Mouse (Mus musculus) cerebellum, adult 9-10 months (tissue): Measurements from ENCODE around the gene Hspb6.
A peak's percentile ranks its signal among the peaks of the same experiment; 100 is the strongest.

Experiments used
- DNase-seq: peaks from one replicate; pipeline ENCODE4 v3.0.0; 2022

Hspb6 gene

DNA sequence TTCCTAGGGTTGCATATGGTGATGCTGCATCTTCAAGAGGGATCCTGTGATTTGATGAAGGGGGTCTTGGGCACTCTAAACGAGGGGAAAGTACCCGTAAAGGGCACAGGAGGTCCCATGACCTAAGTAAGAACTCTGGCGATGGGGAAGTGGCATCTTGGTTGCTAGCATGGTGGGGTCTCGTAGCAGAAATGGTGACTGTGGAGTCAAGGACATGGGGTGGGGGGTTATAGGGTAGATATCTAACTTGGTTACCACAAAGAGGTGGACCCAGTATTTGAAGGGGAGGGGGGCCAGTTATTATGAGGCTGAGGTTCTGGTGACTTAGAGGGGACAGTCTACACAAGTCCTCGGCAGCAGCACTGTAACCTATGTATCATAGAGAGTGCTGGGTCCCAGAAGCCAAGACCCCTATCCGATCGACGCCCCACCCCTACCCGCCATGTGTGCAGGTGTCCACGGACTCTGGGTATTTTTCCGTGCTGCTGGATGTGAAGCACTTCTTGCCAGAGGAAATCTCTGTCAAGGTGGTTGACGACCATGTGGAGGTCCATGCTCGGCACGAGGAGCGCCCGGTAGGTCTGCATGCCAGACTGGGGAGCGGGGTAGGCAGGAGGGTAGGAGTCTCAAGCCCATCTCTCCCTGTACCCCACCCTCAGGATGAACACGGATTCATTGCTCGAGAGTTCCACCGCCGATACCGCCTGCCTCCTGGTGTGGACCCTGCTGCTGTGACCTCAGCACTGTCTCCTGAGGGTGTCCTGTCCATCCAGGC lies 2.0 kb downstream of the Hspb6 start:
- DNase-seq, result peak; percentile 67

DNA sequence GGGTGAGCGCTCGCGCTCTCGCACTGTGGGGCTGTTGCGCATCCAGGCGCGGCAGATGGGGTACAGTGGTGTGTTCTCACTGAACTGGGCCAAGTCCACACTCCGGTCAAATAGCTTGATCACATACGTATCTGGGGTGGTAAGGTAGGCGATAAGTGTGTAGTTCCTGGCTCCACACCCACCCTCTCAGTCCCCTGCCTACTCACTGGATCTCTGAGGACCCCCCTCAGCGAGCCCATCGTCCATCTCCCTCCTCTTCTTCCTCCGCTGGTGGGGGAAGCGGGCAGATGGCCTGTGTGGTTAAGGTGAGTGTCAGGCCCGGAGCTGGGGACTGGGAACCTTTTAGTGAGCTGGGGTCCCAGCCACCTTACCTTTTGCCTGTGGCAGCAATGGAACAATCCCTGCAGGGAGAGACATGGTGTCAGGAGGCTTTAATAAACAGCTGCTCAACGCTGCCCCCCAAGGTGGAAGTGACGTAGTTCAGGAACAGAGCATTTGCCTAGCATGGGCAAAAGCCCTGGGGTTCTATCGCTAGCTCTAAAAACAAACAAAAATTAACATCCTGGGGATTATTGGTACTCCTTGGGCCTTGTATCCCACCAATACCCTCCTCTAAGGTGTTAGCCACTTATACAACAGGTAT lies 5.0 kb downstream of the Hspb6 start:
- no peak for DNase-seq

DNA sequence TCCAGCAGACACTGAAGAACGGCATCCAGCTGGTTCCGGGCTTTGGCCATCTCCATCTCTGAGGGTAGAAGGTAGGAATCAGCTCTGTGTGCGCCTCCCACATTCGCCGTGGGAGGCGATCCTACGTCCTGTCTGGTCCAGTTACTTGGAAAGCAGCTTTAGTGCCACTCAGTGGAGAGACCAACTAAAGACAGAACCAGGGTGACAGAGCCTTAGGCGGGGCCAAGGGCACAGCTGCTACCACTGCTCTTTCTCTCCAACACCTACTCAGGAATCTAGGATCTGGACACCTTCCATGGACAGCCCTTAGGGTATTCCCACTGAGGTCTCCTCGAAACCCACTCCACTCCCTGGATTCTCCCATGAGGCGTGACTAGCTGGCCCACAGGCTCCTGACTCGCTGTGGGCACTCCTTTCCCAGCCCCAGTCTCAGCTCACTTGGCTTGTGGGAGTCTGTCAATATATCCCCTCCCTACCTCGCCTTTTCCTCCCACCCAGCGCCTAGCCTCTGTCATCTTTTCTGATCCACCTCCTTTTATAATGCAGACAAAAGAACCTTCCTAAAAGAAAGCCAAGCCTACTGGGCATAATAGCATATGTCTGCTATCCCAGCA lies 6.0 kb downstream of the Hspb6 start:
- peak; percentile 45 for DNase-seq

DNA sequence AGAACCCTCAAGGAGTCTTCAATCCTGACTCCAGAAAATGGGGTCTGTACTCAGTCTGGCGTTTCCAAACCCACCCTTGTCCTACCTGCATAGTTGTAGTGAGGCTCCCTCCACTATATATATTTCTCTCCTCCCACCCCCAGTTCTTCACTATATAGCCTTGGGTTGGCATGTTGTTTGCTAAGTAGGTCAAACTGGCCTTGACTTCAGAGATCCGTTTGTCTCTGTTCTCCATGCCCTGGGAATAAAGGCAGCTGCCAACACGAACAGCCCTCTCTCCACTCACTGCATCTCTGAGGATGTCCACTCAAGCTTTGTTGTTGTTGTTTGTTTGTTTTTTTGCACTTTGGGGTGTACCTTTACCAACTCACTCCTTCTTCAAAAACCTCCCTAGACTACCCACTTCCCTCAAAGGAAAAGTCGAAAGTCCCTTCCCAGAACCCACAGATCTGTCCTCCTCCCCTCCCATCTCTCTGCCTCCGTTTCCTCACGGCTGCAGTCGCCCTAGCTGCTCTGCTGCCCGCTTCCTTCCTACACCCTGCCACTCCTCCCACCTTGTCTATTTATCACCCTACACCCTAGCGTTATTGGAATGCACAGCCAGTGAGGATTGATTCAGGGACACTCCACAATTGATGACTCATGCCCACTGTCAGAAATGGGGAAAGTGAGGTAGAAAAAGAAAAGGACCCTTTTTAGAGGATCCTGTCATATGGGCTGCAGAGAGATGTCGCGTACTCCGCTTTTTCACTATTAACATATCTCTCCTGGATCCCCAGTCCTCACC lies 6.9 kb downstream of the Hspb6 start:
- DNase-seq, result peak; percentile 54

DNA sequence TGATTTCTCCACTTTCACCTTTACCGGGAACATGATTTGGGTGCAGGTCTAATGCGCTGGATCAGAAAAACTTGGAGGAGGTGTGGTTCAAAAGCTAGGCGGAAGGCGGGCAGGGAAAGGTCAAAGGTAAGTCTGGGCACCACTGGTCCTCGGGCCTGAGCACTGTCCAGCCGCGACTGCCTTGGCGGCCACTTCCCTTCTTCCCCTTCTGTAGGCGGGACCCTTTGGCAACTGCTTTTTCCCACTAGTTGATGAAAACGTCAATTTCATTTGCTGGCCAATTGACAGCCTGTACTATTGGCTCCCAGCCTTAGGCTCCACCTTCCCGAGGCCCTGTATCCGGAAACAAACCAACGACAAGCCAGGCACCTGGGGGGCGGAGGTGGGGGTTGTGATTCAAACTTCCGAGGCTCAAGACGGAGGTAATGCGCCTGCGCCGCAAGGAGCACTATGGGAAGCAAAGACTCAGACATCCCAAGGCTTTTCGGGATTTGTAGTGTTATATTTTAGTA lies 7.5 kb downstream of the Hspb6 start, which contains the start of gene Lin37:
Lin37 (minus strand) TSS at position 396 of the 512 bp plus-strand sequence.
- DNase-seq, result peak; percentile 100

DNA sequence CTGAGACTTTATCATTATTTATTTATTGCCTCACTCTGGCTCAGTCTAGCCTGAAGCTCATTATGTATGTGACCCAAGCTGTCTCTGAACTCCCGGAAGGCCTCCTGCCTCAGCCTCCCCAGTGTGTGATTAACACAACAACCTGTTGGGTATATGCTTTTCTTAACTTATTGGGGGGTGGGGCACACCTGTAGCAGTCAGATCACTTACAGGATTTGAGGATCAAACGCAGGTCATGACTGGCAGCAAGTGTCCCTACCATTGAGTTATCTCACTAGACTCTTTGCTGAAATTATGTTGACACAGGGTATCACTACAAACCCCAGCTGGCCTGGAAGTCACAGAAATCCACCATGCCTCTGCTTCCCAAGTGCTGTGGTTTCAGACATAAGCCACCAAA lies 8.3 kb downstream of the Hspb6 start:
- DNase-seq, result peak; percentile 61

DNA sequence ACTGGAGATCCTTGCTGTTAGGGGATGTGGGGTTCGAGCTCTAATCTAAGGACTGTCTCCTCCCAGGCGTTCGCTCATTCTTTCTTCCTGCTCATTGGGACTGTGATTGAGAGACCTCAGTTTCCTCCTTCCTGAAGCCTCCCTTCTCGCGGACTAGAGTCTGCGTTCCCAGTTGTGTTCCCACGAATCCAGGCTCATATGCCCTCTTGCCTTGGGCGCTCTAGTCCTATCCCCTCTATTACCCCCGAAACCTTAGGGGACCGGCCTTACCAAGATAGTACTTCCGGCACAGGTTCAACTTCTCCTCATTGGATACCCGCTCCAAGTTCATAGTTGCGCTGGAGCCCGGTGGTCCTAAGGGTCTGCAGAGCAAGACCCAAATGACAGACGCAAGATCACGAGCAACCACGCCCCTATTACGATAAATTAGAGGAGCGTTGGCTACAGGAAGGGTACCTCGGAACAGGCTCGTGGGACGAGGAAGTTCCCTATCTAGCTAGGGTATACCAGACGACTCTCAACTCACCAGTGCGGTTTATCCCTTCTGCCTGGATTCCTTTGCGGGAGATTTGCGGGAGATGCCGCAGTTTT lies 10.6 kb downstream of the Hspb6 start:
- DNase-seq, result no peak

DNA sequence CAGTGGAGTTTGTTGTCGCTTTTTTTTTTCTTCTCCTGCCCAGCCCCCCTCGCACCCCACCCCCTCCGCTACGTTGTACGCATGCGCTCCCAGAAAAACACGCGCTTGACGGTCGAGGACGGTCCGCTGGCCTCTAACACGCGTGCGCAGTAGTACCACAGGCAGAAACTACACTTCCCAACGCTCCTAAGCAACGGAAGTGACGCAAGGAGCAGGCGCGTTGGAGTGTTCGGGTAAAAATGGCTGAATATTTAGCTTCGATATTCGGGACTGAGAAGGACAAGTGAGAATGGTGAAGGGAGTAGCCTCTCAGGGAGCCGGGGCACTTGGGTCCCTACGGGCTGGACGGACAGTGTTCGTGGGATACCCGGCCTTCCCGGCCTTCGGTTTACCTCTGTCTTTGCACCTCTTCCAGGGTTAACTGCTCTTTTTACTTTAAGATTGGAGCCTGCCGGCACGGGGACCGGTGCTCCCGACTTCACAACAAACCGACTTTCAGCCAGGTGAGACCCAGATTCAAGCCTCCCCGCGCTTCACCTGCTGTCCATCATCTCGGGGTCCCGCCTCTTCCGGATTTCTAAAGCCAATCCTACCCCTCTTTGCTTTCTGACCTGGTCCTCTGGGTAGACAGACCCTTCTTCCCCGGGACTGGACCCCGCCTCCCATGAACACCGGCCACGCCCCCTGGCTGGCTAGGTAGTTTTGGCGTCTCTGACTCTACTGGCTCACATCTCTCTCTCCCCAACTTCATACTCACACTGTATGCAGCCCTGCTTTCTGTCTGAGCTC lies 11.3 kb downstream of the Hspb6 start, which contains the start of the genes U2af1l4, Gm49396 and Psenen:
U2af1l4 (plus strand) TSS at position 185 of the 789 bp plus-strand sequence.
Gm49396 (plus strand) TSS at position 228 of the 789 bp plus-strand sequence.
Psenen (minus strand) TSS at position 511 of the 789 bp plus-strand sequence.
- DNase-seq, result peak; percentile 97

DNA sequence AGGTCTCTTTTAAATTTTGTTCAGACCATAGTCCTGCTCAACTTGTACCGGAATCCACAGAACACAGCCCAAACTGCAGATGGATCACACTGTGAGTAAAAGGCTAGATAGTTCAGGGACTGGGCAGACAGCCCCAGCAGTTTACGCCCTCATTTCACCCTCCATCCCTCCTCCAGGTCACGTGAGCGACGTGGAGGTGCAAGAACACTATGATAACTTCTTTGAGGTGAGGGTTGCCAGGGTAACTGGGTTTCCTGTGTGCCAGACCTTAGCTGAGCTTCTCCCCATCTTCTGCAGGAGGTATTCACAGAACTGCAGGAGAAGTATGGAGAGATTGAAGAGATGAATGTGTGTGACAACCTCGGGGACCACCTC lies 11.9 kb downstream of the Hspb6 start:
- no peak for DNase-seq

DNA sequence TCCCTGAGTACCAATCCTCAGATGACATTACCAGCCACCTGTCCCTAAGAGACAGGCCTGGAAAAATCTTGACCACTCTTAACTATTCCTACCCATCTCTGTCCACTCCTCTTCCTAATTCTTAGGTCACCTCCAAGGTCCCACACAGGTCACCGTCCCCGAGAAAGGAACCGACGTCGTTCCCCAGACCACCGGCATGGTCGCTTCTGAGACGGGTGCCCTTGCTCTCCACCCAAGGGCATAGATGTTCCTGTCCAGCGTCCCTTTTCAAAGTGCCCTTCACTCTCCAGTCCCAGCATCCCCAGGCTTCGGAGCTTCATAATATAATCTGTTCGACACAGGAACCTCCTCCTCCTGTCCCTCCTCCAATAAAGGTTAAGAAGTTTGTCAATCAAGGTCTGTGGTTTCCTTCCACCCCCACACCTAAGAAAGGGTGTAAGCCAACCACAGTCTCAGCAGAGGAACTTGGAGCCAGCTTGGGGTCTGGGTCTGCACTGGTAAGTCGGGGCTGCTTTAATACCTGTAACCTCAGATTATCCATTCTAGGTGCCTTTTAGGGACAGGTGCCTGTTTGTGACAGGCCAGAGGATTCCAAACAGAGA lies 13.1 kb downstream of the Hspb6 start, which contains the start of gene Igflr1:
Igflr1 (plus strand) TSS at position 458 of the 602 bp plus-strand sequence.
- peak; percentile 60 for DNase-seq

DNA sequence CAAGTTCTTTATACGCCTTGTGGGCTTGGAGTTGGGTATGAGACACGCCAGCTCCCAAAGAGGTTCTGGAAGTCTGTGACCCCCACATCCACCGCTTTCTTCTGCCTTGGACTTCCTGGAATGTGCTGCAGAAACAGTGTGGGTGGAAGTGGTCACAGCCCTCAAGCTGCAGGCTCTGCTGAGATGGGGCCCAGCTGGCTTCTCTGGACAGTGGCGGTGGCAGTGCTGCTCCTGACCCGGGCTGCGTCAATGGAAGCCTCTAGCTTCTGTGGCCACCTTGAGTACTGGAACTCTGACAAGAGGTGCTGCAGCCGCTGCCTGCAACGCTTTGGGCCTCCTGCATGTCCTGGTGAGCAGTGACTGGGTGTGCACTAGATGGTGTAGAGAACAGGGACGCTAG lies 14.1 kb downstream of the Hspb6 start:
- peak; percentile 38 for DNase-seq

DNA sequence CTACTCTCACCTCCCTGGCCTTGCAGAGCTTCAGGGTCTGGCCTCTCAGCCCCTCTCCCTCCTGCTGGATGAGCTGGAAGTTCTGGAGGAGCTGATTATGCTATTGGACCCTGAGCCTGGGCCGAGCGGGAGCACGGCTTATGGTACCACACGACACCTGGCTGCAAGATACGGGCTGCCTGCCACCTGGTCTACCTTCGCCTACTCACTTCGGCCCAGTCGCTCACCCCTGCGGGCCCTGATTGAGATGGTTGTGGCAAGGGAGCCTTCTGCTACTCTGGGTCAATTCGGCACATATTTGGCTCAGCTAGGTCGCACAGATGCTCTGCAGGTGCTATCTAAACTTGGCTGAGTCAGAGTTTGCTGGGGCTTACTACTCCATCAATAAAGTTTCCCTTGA lies 15.6 kb downstream of the Hspb6 start:
- DNase-seq, result peak; percentile 29

DNA sequence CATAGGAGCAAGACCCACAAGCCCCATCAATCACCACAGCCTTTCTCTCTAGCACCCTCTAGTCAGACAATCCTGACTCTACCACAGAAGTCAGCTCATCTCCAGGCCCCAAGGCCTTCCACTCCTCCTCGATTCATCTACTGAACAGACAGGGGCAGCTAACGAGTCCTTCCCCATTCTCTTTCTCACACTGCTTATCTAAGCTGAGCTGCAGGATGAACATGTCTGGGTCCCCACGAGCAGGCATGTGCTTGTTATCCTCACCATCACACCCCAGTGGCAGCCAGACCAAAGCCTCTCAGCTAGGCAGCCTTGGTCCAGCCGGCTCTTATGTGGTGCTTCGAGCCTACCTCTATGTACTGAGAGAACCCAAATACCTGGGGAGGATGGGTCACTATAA lies 20.4 kb downstream of the Hspb6 start:
- no peak for DNase-seq

DNA sequence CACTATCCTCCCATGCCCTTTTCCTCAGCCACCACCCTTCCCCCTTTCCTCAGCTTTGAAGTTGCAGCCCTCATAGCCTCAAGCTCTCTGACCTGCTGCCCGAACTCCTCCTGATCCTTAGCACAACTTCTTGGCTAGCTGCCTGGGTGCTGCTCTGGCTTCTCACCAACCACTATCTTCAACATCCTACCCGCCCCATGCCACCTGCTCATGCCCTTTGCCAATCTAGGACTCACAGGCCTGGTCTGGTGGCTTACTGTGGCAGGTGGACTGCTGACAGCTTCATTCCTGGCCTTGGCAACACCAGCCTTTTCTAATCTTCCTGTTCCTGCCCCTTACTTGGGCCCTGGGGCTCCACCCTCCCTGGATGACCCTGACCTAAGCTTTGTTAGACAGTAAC lies 21.0 kb downstream of the Hspb6 start:
- DNase-seq, result peak; percentile 88

DNA sequence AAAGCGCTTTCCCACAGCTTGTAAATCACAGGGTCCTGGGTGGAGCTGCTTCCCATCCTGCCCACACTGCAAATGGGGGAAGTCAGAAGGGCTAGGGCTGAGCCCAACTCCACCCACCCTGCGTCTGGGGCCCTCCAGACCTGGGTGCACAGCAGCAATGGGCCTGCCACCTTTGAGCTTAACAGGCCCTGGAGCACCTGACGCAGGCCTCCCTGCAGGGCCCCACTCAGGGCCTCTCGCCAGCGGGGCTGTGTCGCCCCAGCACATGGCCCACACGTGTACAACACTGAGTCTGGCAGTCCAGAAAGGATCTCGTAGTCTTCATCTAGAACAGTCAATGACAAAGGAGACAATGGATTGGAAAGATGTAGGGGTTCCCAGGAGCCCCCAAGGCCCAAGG lies 28.0 kb downstream of the Hspb6 start:
- no peak for DNase-seq

DNA sequence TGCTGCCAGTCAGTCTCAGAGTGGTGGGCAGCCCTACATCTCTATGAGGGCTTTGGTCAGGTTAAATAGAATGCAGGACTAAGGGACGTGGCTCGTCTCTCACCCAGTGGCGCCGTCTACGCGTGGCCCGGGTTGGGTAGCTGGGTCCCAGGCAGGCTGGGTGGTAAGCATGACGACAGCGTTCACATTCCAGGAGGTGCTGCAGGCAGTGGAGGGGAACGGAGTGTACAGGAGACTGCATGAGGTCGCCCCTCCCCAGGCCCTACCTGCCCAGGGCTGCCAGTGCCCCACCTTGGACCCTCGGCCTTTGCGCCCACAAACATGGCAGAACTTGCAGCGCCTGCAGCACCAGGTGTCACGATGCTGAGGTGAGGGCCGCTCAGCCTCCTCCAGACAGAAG lies 29.6 kb downstream of the Hspb6 start:
- DNase-seq, result no peak

DNA sequence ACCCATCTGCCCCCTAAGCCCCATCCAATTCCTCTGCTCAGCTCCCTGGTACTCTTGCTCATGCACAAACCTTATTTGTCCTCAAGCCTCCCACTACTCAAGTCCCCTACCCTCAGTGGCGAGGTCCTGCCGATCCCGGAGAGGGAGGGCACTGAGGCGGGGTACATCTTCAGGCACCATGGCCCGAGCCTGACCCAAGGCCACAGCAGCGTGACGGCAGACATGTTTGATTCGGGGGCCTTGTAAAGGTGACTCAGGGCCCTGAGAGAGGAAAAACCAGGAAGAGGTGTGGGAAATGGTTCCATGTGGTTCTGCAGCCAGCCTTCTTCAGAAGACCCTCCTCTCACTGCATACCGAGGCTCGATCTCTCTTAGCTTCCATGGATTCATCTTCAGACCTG lies 32.4 kb downstream of the Hspb6 start:
- DNase-seq, result no peak

DNA sequence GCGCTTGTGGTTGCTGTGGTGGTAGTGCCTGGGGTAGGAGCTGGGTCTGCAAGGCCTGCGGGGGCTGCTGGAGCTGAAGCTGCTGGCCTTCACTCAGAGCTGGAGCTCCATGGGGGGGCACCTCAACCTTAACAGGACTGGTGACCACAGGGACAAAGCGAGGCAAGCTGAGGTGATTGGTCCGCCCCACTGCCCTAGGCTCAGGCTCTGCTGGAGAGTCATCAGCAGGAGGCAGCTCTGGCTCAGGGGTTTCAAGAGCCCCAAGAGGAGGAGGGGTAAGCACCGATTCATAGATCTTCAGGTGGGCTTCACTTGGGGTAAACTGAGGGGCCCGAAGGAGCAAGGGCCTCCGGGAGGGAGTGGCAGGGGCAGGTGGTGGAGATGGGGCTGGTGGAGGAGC lies 33.2 kb downstream of the Hspb6 start:
- no peak for DNase-seq

DNA sequence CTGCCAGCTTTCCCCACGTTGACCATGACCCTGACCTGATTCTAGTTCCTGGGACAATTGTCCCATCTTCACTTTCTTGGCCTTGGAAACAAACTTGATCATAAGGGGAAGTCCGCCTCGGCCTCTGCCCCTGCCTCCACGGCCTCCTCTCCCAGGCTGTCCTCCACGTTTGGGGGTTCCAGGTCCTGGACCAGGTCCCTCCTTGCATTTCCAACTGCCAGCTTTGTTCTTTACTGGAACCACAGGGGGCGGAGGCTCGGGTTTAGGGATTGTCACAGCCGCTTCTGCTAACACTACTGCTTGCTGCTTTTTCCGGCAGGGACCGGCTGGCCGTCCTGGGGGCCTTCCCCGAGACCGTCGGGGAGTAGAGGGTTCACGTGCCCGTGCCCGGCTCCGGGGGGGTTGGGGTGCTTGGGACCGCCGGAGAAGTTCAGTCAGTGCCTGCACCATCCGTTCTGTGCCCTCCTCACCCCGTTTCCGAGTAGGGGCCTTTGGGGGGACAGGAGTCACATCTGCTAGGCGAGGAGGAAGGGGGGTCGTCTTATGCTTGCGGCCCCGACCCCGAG lies 34.6 kb downstream of the Hspb6 start:
- no peak for DNase-seq

DNA sequence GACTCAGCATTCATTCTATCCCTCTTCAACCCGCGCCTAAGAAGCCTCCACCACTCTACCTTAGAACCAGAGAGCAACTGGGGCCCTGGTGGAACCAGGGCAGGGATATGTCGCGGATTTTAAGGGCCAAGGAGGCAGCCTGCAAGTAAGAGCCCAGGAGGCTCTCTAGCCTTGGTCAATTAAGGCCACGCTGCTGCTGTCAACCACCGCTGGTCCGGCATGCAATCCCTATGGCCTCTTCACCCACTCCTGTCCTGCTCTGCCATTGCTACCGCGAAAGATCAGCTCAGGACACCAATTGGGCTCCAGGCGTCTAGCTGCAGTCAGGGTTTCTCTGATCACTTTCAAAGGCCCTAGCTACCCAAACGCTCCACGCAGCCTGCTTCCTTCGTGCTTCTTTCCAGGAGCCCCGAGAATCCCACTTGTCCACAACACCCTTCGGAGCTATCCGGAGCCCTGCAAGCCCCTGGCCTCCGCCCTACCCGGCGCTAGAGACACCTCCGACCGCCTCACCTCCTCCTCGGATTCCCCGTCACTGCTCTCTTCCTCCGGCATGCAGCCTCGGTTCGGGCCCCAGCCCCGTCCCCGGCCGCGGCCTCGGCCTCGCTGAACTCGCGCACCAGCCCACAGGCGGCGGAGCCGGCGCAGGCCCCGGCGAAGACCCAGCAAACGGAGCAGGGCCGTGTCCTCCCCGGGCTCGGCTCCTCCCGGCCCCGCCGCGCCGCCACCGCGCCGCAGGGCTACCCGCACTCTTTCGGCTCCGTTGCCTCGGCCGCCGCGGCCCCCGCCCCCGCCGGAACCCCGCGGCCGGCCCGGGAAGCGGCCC lies 36.1 kb downstream of the Hspb6 start:
- peak; percentile 71 for DNase-seq
